ENCODE assay signal across 19 mouse cellular contexts in the genomic region with DNA sequence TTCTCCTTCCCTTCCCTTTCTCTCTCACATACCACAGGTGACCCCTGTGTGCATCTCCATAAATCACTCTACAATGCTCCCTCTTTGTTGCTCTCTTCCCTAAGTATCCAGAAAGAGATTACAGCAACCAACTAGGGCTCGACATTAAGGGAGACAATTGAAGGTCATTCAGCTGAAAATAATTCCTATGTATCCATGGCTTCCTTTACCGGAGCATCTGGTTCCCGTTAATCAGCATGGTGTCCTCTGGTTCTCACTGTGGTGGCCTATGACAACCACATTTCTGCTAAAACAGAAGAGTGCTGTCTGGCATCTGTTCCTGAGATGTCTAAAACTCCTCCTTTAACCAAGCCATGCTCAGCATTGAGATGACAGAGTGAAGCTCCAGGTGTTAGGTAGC.
DNase-seq lines count a peak whose midpoint lies in the region; ATAC-seq and TF ChIP-seq lines count a peak whose summit lies in the region.
"Had no signal": no experiment of that assay in that cellular context is flagged by ENCODE, and none has a peak within 500 bp of the region (broad histone marks: within the 10 kb centered on the region; RNA-seq: fewer than 3 reads in every experiment).

No protein-coding gene starts in this region.

- no peak for DNase-seq in kidney, adult 2 months
- DNase-seq in embryo, embryonic 11 days, result peak; percentile 64
- DNase-seq in gastrocnemius, postnatal 10 days, result no peak
- no peak for DNase-seq in frontal cortex, postnatal 36 days (ENCODE audit: low spot score in 2 of 2)
- DNase-seq: B cell, adult 2 months; cerebellum, adult 8-10 months; gastrocnemius, postnatal 36 days; lung, postnatal 36 days; spleen, adult 18-20 months had no signal

- no peak for TF ChIP-seq CTCF in kidney, adult 2 months (conservative IDR thresholded peaks at IDR 0.05; ENCODE audit: insufficient read depth, insufficient read length, low read depth, low read length)

- ATAC-seq in kidney, embryonic 16.5 days (ENCODE audit: low FRiP score, low TSS enrichment), result peak; percentile 6; the same call in 1 of the 2 replicates
- ATAC-seq in hindbrain, embryonic 16.5 days, result peak; percentile 76
- ATAC-seq in neural tube, embryonic 14.5 days (ENCODE audit: low read depth), result peak; percentile 61; the same call in 1 of the 2 replicates
- no peak for ATAC-seq in megakaryocyte-erythroid progenitor cell, adult 5-6 weeks (replicated peaks; ENCODE audit: low FRiP score, low TSS enrichment, poor library complexity, severe bottlenecking)
- ATAC-seq: activated CD4-positive, CD25-positive, alpha-beta regulatory T cell, adult 4 months; forebrain, embryonic 16.5 days; intestine, embryonic 15.5 days had no signal

- no peak overlapping the region for H3K9ac ChIP-seq in kidney, embryonic 16.5 days (replicated peaks; ENCODE audit: low read length)
- no peak overlapping the region for H3K9ac ChIP-seq in hindbrain, embryonic 16.5 days (ENCODE audit: low read depth, low read length)
- H3K9ac ChIP-seq in neural tube, embryonic 14.5 days (replicated peaks; ENCODE audit: low read depth, low read length), result no peak overlapping the region
- H3K9ac ChIP-seq: heart, embryonic 13.5 days; intestine, embryonic 15.5 days; liver, embryonic 14.5 days had no signal

- 0 out of 2 replicates have a peak, but pooled peaks cover 3% of the 10 kb centered on the region for H3K4me1 ChIP-seq in kidney, embryonic 16.5 days (ENCODE audit: insufficient read depth, low read length)
- no peaks in the 10 kb centered on the region for H3K4me1 ChIP-seq in kidney, adult 2 months (ENCODE audit: control insufficient read depth, insufficient read depth, low read length)
- no peaks in the 10 kb centered on the region for H3K4me1 ChIP-seq in hindbrain, embryonic 16.5 days (ENCODE audit: control insufficient read depth, insufficient read depth, low read depth, low read length)
- H3K4me1 ChIP-seq in neural tube, embryonic 14.5 days (ENCODE audit: control insufficient read depth, insufficient read depth, low read length), result no peaks in the 10 kb centered on the region
- H3K4me1 ChIP-seq: intestine, embryonic 15.5 days had no signal

- H3K27ac ChIP-seq in kidney, embryonic 16.5 days (ENCODE audit: low read length), result no peak overlapping the region
- no peak overlapping the region for H3K27ac ChIP-seq in kidney, adult 2 months (ENCODE audit: insufficient read depth, low read depth, low read length)
- H3K27ac ChIP-seq in hindbrain, embryonic 16.5 days (ENCODE audit: low read depth, low read length), result no peak overlapping the region
- H3K27ac ChIP-seq in neural tube, embryonic 14.5 days (ENCODE audit: low read depth, low read length), result no peak overlapping the region
- H3K27ac ChIP-seq: heart, embryonic 13.5 days; intestine, embryonic 15.5 days; left cerebral cortex, adult 2 months; liver, embryonic 14.5 days had no signal

- no peaks in the 10 kb centered on the region for H3K36me3 ChIP-seq in kidney, embryonic 16.5 days (ENCODE audit: insufficient read depth, low read length)
- H3K36me3 ChIP-seq in kidney, adult 2 months (ENCODE audit: control insufficient read depth, insufficient read depth, low read length), result no peaks in the 10 kb centered on the region
- no peaks in the 10 kb centered on the region for H3K36me3 ChIP-seq in hindbrain, embryonic 16.5 days (ENCODE audit: control insufficient read depth, insufficient read depth, low read length)
- H3K36me3 ChIP-seq in neural tube, embryonic 14.5 days (ENCODE audit: control insufficient read depth, insufficient read depth, low read length), result no peaks in the 10 kb centered on the region
- H3K36me3 ChIP-seq: heart, embryonic 13.5 days; intestine, embryonic 15.5 days had no signal

- no peak overlapping the region for H3K4me3 ChIP-seq in kidney, embryonic 16.5 days (ENCODE audit: low read length)
- H3K4me3 ChIP-seq in kidney, adult 2 months (ENCODE audit: insufficient read depth, low read depth, low read length), result no peak overlapping the region
- no peak overlapping the region for H3K4me3 ChIP-seq in hindbrain, embryonic 16.5 days (ENCODE audit: low read length)
- no peak overlapping the region for H3K4me3 ChIP-seq in neural tube, embryonic 14.5 days (ENCODE audit: low read depth, low read length)
- H3K4me3 ChIP-seq: heart, embryonic 13.5 days; intestine, embryonic 15.5 days; left cerebral cortex, adult 2 months had no signal

- no peak for TF ChIP-seq POLR2A in kidney, adult 2 months (IDR thresholded peaks at IDR 0.05; ENCODE audit: low read depth, low read length)

- H3K27me3 ChIP-seq in kidney, embryonic 16.5 days (ENCODE audit: insufficient read depth, low read length), result no peaks in the 10 kb centered on the region
- H3K27me3 ChIP-seq in kidney, adult 2 months (replicated peaks; ENCODE audit: control insufficient read depth, insufficient read depth, low read length), result no peaks in the 10 kb centered on the region; the same call in 1 of the 2 replicates
- H3K27me3 ChIP-seq in hindbrain, embryonic 16.5 days (replicated peaks; ENCODE audit: control insufficient read depth, insufficient read depth, low read length), result no peaks in the 10 kb centered on the region
- H3K27me3 ChIP-seq in neural tube, embryonic 14.5 days (ENCODE audit: control insufficient read depth, insufficient read depth, low read length), result no peaks in the 10 kb centered on the region
- H3K27me3 ChIP-seq: heart, embryonic 13.5 days; intestine, embryonic 15.5 days had no signal

- H3K9me3 ChIP-seq in kidney, embryonic 16.5 days (ENCODE audit: low read length), result no peaks in the 10 kb centered on the region
- no peaks in the 10 kb centered on the region for H3K9me3 ChIP-seq in hindbrain, embryonic 16.5 days (ENCODE audit: control insufficient read depth, low read length)
- no peaks in the 10 kb centered on the region for H3K9me3 ChIP-seq in neural tube, embryonic 14.5 days (ENCODE audit: control insufficient read depth, low read length)
- H3K9me3 ChIP-seq: heart, embryonic 13.5 days; intestine, embryonic 15.5 days had no signal

- WGBS in kidney, embryonic 16.5 days, result 34% methylated on average over 3 of the region's 3 CpGs
- WGBS in kidney, adult 2 months, result 30% methylated on average over 3 of the region's 3 CpGs
- 12% methylated on average over 3 of the region's 3 CpGs for WGBS in hindbrain, embryonic 16.5 days
- WGBS in neural tube, embryonic 14.5 days, result 8% methylated on average over 3 of the region's 3 CpGs

- H3K4me2 ChIP-seq in kidney, embryonic 16.5 days (replicated peaks; ENCODE audit: low read depth, low read length), result no peak overlapping the region
- no peak overlapping the region for H3K4me2 ChIP-seq in hindbrain, embryonic 16.5 days (ENCODE audit: low read length)
- no peak overlapping the region for H3K4me2 ChIP-seq in neural tube, embryonic 14.5 days (ENCODE audit: low read depth, low read length)
- H3K4me2 ChIP-seq: heart, embryonic 13.5 days; intestine, embryonic 15.5 days had no signal
